Mouse (Mus musculus) heart, adult 2 months (tissue): ENCODE data around the gene Fbxo7. TPM values are rescaled to one million over a fixed set of nuclear protein-coding genes. Genes with fewer than 3 reads are reported as not detected.

Experiments used
- DNase-seq, 2 experiments: peaks; one replicate each; pipeline ENCODE4 v3.0.0; 2021
- H3K27ac ChIP-seq: fragments of 200-600 bp; 2 replicates; pipeline ENCODE4 v1.8.1; 2022
- H3K27me3 ChIP-seq: fragments of 200-500 bp; 2 replicates; pipeline ENCODE4 v1.6.1; 2012; ENCODE audit warnings: mild to moderate bottlenecking, low read length, inconsistent platforms, mixed read lengths; ENCODE audit not compliant: control insufficient read depth, insufficient read depth
- H3K36me3 ChIP-seq: fragments of 200-500 bp; 2 replicates; pipeline ENCODE4 v1.6.1; 2012; ENCODE audit warnings: low read length, inconsistent platforms; ENCODE audit not compliant: control insufficient read depth, insufficient read depth
- H3K4me1 ChIP-seq: fragments of 200-500 bp; 2 replicates; pipeline ENCODE4 v1.6.1; 2011; ENCODE audit warnings: low read length; ENCODE audit not compliant: control insufficient read depth, insufficient read depth
- H3K4me3 ChIP-seq: fragments of 200-600 bp; 2 replicates; pipeline ENCODE4 v1.8.1; 2022
- H3K79me2 ChIP-seq: fragments of 200-500 bp; replicated peaks from 2 replicates; pipeline ENCODE4 v1.6.1; 2012; ENCODE audit warnings: mild to moderate bottlenecking, inconsistent platforms, low read length, moderate library complexity, mixed read lengths; ENCODE audit not compliant: control insufficient read depth, insufficient read depth
- H3K9ac ChIP-seq: fragments of 200-500 bp; 2 replicates; pipeline ENCODE4 v1.6.1; 2012; ENCODE audit warnings: low read depth, mild to moderate bottlenecking, control low read depth, inconsistent platforms, low read length, mixed read lengths
- CTCF ChIP-seq: fragments of 200-600 bp; IDR thresholded peaks from 2 replicates; pipeline ENCODE4 v1.8.1; 2022; ENCODE audit warnings: antibody characterized with exemption, mild to moderate bottlenecking, moderate library complexity
- EP300 ChIP-seq: fragments of 200-500 bp; IDR thresholded peaks from 2 replicates; pipeline ENCODE4 v1.6.1; 2011; ENCODE audit warnings: low read depth, low read length, control low read depth; ENCODE audit not compliant: insufficient read depth
- POLR2A ChIP-seq: fragments of 200-500 bp; IDR thresholded peaks from 2 replicates; pipeline ENCODE4 v1.6.1; 2011; ENCODE audit warnings: mild to moderate bottlenecking, low read depth, low read length, control low read depth; ENCODE audit not compliant: insufficient read depth
- WGBS: fragments of 180-500 bp; shearing (Covaris S2); methylation state at CpG from one replicate; pipeline ENCODE4 v1.1.7; 2018; 5-methylcytosine and 5-hydroxymethylcytosine counted together
- intact Hi-C: fragments of 180-260 bp; cut with DNase I; formaldehyde crosslinking; loops from one replicate; pipeline ENCODE4 v1.15.1; 2025
- polyA plus RNA-seq: library from polyadenylated mRNA; depleted of rRNA; stranded (reverse); fragments of >200 nt; gene quantifications from 2 replicates; pipeline ENCODE4 v1.2.3, GENCODE M21; 2012
- total RNA-seq, 2 experiments: library from RNA; stranded (reverse); gene quantifications; 2 replicates each; pipeline ENCODE4 v1.2.3; 2021

Fbxo7 gene
- total and polyA plus RNA-seq, 3 experiments: 13.2 to 16.7 (median 16.2) TPM

- Histone ChIP-seq H3K36me3 (no peaks in the 10 kb centered on the region; the same call in 1 of the 2 replicates), H3K27ac (no peak overlapping the region), H3K79me2 (no peaks in the 10 kb centered on the region), H3K4me3 (no peak overlapping the region), H3K4me1 (no peaks in the 10 kb centered on the region), H3K27me3 (no peaks in the 10 kb centered on the region), H3K9ac (no peak overlapping the region)
- DNase-seq: no peak
- intact Hi-C loops: no loop called here
- TF ChIP-seq POLR2A: no peak
- TF ChIP-seq EP300: no peak
- no peak for TF ChIP-seq CTCF
- 91% methylated on average over 4 of the region's 4 CpGs for WGBS
These were observed 21.9 kb downstream of the Fbxo7 start for GRCm38 (mm10) chr10:86043651-86044050.

GRCm38 (mm10) chr10:86044066-86044465, 22.3 kb downstream of the Fbxo7 start:
- no peak overlapping the region for H3K4me3 ChIP-seq
- H3K36me3 ChIP-seq: no peaks in the 10 kb centered on the region; the same call in 1 of the 2 replicates
- TF ChIP-seq POLR2A: no peak
- WGBS: 85% methylated on average over 8 of the region's 8 CpGs
- no peaks in the 10 kb centered on the region for H3K4me1 ChIP-seq
- H3K79me2 ChIP-seq: no peaks in the 10 kb centered on the region
- H3K27me3 ChIP-seq: no peaks in the 10 kb centered on the region
- intact Hi-C loops: no loop called here
- no peak overlapping the region for H3K9ac ChIP-seq
- no peak overlapping the region for H3K27ac ChIP-seq
- no peak for DNase-seq

- no peak overlapping the region for H3K27ac ChIP-seq
- H3K27me3 ChIP-seq: no peaks in the 10 kb centered on the region
- H3K9ac ChIP-seq: no peak overlapping the region
- H3K36me3 ChIP-seq: no peaks in the 10 kb centered on the region; the same call in 1 of the 2 replicates
- no peaks in the 10 kb centered on the region for H3K79me2 ChIP-seq
- no peak for DNase-seq
- intact Hi-C loops: no loop called here
- no peak overlapping the region for H3K4me3 ChIP-seq
- TF ChIP-seq CTCF (no peak), EP300 (no peak)
- 100% methylated on average over 1 of the region's 1 CpGs for WGBS
- H3K4me1 ChIP-seq: no peaks in the 10 kb centered on the region
These were observed 24.6 kb downstream of the Fbxo7 start for GRCm38 (mm10) chr10:86046371-86046770.

- Histone ChIP-seq H3K9ac (no peak overlapping the region), H3K79me2 (no peaks in the 10 kb centered on the region), H3K27me3 (no peaks in the 10 kb centered on the region), H3K4me1 (no peaks in the 10 kb centered on the region), H3K36me3 (no peaks in the 10 kb centered on the region; the same call in 1 of the 2 replicates), H3K27ac (no peak overlapping the region), H3K4me3 (no peak overlapping the region)
- TF ChIP-seq POLR2A: no peak
- TF ChIP-seq CTCF: no peak
- no peak for TF ChIP-seq EP300
- no peak for DNase-seq
- intact Hi-C loops: no loop called here
- WGBS: 76% methylated on average over 9 of the region's 9 CpGs
These were observed 26.0 kb downstream of the Fbxo7 start for GRCm38 (mm10) chr10:86047786-86048185.

- H3K4me3 ChIP-seq: no peak overlapping the region
- DNase-seq: no peak
- no peak overlapping the region for H3K9ac ChIP-seq
- no peaks in the 10 kb centered on the region for H3K36me3 ChIP-seq
- TF ChIP-seq EP300: no peak
- TF ChIP-seq CTCF: no peak
- no peak for TF ChIP-seq POLR2A
- 88% methylated on average over 2 of the region's 2 CpGs for WGBS
- no peak overlapping the region for H3K27ac ChIP-seq
- no peaks in the 10 kb centered on the region for H3K79me2 ChIP-seq
- no peaks in the 10 kb centered on the region for H3K4me1 ChIP-seq
- intact Hi-C loops: no loop called here
- H3K27me3 ChIP-seq: no peaks in the 10 kb centered on the region
These were observed 28.8 kb downstream of the Fbxo7 start for GRCm38 (mm10) chr10:86050522-86050921.

- no peak overlapping the region for H3K4me3 ChIP-seq
- H3K27ac ChIP-seq: no peak overlapping the region
- no peaks in the 10 kb centered on the region for H3K79me2 ChIP-seq
- no peak for DNase-seq
- 77% methylated on average over 10 of the region's 10 CpGs for WGBS
- no peaks in the 10 kb centered on the region for H3K4me1 ChIP-seq
- no peaks in the 10 kb centered on the region for H3K36me3 ChIP-seq
- TF ChIP-seq CTCF (no peak), EP300 (no peak), POLR2A (no peak)
- intact Hi-C loops: no loop called here
- H3K9ac ChIP-seq: no peak overlapping the region
- H3K27me3 ChIP-seq: no peaks in the 10 kb centered on the region
These were observed 31.2 kb downstream of the Fbxo7 start for GRCm38 (mm10) chr10:86052818-86053522.
